Mouse (Mus musculus) heart, embryonic 12.5 days (tissue): ENCODE measurements around the gene Snx8. TPM values are rescaled to one million over a fixed set of nuclear protein-coding genes. Genes with fewer than 3 reads are reported as not detected.
A peak's percentile ranks its signal among the peaks of the same experiment; 100 is the strongest.

Source experiments
- ATAC-seq: fragments of 200-750 bp; cut with Nextera tagmentation; 2 replicates; pipeline ENCODE4 v1.8.0; 2017; ENCODE audit warnings: moderate TSS enrichment, moderate library complexity; ENCODE audit not compliant: insufficient number of reproducible peaks, low FRiP score
- H3K27ac ChIP-seq: fragments of 300-500 bp; sonication (generic); 2 replicates; pipeline ENCODE4 v1.5.1; 2016; ENCODE audit warnings: mild to moderate bottlenecking, moderate library complexity; ENCODE audit not compliant: poor library complexity, severe bottlenecking
- H3K27me3 ChIP-seq: fragments of 300-500 bp; sonication (generic); replicated peaks from 2 replicates; pipeline ENCODE4 v1.6.1; 2016; ENCODE audit warnings: mild to moderate bottlenecking, moderate library complexity
- H3K36me3 ChIP-seq: fragments of 300-500 bp; sonication (generic); 2 replicates; pipeline ENCODE4 v1.6.1; 2016; ENCODE audit warnings: mild to moderate bottlenecking, moderate library complexity
- H3K4me1 ChIP-seq: fragments of 300-500 bp; sonication (generic); replicated peaks from 2 replicates; pipeline ENCODE4 v1.6.1; 2016; ENCODE audit warnings: mild to moderate bottlenecking
- H3K4me2 ChIP-seq: fragments of 300-500 bp; sonication (generic); 2 replicates; pipeline ENCODE4 v1.6.1; 2016; ENCODE audit warnings: mild to moderate bottlenecking, moderate library complexity
- H3K4me3 ChIP-seq: fragments of 300-500 bp; sonication (generic); 2 replicates; pipeline ENCODE4 v1.5.1; 2016; ENCODE audit warnings: mild to moderate bottlenecking
- H3K9ac ChIP-seq: fragments of 300-500 bp; sonication (generic); 2 replicates; pipeline ENCODE4 v1.6.1; 2016; ENCODE audit warnings: mild to moderate bottlenecking, moderate library complexity
- H3K9me3 ChIP-seq: fragments of 300-500 bp; sonication (generic); replicated peaks from 2 replicates; pipeline ENCODE4 v1.6.1; 2016; ENCODE audit warnings: mild to moderate bottlenecking, moderate library complexity
- WGBS: fragments of 180-500 bp; shearing (Covaris S2); methylation state at CpG from one replicate; pipeline ENCODE4 v1.1.7; 2016; 5-methylcytosine and 5-hydroxymethylcytosine counted together
- polyA plus RNA-seq: library from polyadenylated mRNA; unstranded; fragments of >200 nt; fragmentation: Nextera tagmentation; extraction: Ambion mirVana; gene quantifications from 2 replicates; pipeline ENCODE4 v1.2.1, GENCODE M21; 2016

The Snx8 gene
- polyA plus RNA-seq, 1 experiment from 2014 or later: 15.2 TPM

DNA sequence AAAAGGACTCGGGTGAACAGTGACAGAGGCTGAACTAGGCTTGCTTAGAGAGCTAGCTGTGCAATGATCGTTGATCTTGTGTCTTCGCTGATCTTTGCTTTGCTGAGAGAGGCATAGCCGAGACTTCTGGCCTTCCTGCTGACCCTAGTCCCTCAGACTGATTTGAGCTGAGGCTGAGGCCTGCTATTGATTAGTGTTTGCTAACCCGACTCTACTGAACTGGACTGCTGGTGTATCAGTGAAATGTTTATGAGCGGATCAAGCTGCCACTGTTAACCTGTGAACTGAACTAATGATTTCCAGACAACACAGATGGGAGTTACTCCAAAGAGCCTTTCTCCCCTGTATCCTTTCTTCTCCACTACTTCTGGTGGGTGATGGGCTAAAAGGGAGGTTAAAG, 16.1 kb upstream of the Snx8 start:
- ATAC-seq: no peak
- no peak overlapping the region for H3K27ac ChIP-seq
- 82% methylated on average over 6 of the region's 6 CpGs for WGBS

GRCm38 (mm10) chr5:140402640-140403270, 13.7 kb upstream of the Snx8 start:
- Histone ChIP-seq H3K36me3 (no peaks in the 10 kb centered on the region), H3K4me1 (no peaks in the 10 kb centered on the region), H3K27ac (no peak overlapping the region), H3K4me2 (no peak overlapping the region), H3K27me3 (0 out of 2 replicates have a peak, but pooled peaks cover 4% of the 10 kb centered on the region), H3K9me3 (no peaks in the 10 kb centered on the region), H3K4me3 (no peak overlapping the region), H3K9ac (no peak overlapping the region)
- no peak for ATAC-seq
- 73% methylated on average over 4 of the region's 4 CpGs for WGBS

More for the DNA sequence above, 16.1 kb upstream of the Snx8 start:
- Histone ChIP-seq H3K4me1 (no peaks in the 10 kb centered on the region), H3K36me3 (no peaks in the 10 kb centered on the region), H3K4me2 (no peak overlapping the region), H3K4me3 (no peak overlapping the region), H3K9me3 (no peaks in the 10 kb centered on the region), H3K27me3 (no peaks in the 10 kb centered on the region), H3K9ac (no peak overlapping the region)

DNA sequence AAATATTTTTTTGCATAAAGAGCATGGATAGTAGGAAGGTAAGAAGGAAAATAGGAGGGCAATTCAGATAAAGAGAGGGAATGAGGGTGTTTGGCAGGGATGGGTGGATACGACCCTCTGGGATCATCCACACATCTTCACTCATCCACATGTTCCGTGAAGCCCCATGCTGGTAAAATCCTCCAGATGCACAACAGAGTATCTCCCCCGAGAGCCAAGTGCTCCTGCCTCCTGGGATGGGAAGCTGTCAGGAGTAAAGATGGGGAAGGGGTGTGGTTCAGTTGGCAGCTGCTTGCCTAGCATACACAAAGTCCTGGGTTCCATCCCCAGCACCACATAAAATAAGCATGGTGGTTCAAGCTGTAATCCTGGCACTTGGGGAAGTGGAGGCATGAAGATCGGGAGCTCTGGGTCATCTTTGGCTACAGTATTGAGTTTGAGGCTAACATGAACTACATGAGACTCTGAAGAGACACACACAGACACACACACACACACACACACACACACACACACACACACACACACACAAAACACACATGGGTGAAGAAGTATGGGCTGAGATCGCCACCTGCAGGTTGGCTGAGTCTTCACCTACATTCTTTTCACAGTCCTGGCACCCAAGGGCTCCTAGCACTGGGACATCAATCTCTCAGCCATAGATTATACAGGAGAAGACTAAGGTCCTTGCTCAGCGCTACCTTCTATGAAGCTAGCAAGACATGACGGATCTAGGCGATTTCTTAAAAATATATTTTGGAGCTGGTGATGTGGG, 7.3 kb upstream of the Snx8 start:
- Histone ChIP-seq H3K4me2 (no peak overlapping the region), H3K9ac (no peak overlapping the region), H3K9me3 (no peaks in the 10 kb centered on the region), H3K27me3 (0 out of 2 replicates have a peak, but pooled peaks cover 4% of the 10 kb centered on the region), H3K27ac (no peak overlapping the region), H3K36me3 (no peaks in the 10 kb centered on the region), H3K4me3 (no peak overlapping the region), H3K4me1 (no peaks in the 10 kb centered on the region)
- 61% methylated on average over 8 of the region's 8 CpGs for WGBS
- no peak for ATAC-seq

DNA sequence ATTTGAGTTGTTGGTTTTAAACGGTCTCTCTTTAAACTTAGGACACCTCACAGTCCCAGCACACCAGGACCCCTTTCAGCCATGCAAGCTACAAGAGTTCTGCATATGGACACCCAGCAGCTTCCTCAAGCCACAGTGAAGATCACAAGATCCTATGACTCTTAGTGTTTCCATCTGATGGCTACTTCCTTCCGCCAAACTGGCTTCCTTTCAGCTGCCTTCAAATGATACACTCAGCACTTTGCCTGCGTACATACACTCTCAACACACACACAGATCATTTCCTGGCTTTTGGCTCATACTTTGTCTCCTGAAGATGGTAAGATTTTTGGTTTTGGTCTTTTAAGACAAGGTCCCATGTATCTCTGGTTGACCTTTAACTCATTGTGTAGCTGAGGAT, 3.6 kb upstream of the Snx8 start:
- H3K9ac ChIP-seq: no peak overlapping the region
- H3K27ac ChIP-seq: no peak overlapping the region
- 0 out of 2 replicates have a peak, but pooled peaks cover 4% of the 10 kb centered on the region for H3K27me3 ChIP-seq
- H3K4me2 ChIP-seq: no peak overlapping the region
- no peak overlapping the region for H3K4me3 ChIP-seq
- peaks cover 10% of the 10 kb centered on the region for H3K4me1 ChIP-seq
- H3K9me3 ChIP-seq: no peaks in the 10 kb centered on the region
- no peaks in the 10 kb centered on the region for H3K36me3 ChIP-seq
- WGBS: 79% methylated on average over 3 of the region's 3 CpGs
- no peak for ATAC-seq

- H3K9me3 ChIP-seq: no peaks in the 10 kb centered on the region
- 77% methylated on average over 5 of the region's 5 CpGs for WGBS
- H3K4me2 ChIP-seq: no peak overlapping the region
- ATAC-seq: no peak
- no peak overlapping the region for H3K27ac ChIP-seq
- H3K9ac ChIP-seq: no peak overlapping the region
- H3K4me3 ChIP-seq: no peak overlapping the region
- 0 out of 2 replicates have a peak, but pooled peaks cover 4% of the 10 kb centered on the region for H3K27me3 ChIP-seq
- no peaks in the 10 kb centered on the region for H3K36me3 ChIP-seq
- peaks cover 14% of the 10 kb centered on the region for H3K4me1 ChIP-seq
Observed at GRCm38 (mm10) chr5:140391981-140392380, 2.9 kb upstream of the Snx8 start.

- ATAC-seq: no peak
- no peak overlapping the region for H3K4me3 ChIP-seq
- no peak overlapping the region for H3K27ac ChIP-seq
- H3K4me2 ChIP-seq: no peak overlapping the region
- H3K4me1 ChIP-seq: peaks cover 14% of the 10 kb centered on the region
- no peaks in the 10 kb centered on the region for H3K9me3 ChIP-seq
- H3K27me3 ChIP-seq: 0 out of 2 replicates have a peak, but pooled peaks cover 4% of the 10 kb centered on the region
- 55% methylated on average over 1 of the region's 1 CpGs for WGBS
- H3K36me3 ChIP-seq: no peaks in the 10 kb centered on the region
- H3K9ac ChIP-seq: no peak overlapping the region
Observed at GRCm38 (mm10) chr5:140391435-140391834, 2.4 kb upstream of the Snx8 start.

DNA sequence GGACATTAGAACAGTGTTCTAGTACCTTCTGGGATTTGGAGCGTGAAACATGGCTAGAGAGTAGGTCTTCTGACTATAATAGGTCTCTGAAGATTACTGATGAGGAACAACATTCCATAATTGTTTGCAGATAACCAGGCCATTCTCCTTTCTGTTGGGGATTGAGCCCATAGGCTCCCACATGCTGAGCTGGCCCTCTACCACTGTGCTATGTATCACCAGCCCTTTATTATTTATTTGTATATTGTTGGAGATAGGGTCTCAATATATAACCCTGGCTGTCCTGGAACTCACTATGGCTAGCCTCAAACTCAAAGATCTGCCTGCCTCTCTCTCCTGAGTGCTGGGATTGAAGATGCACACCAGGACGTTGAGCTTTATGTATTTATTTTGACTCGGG, 585 bp upstream of the Snx8 start:
- Histone ChIP-seq H3K4me2 (peak overlapping the region; percentile 93), H3K27me3 (0 out of 2 replicates have a peak, but pooled peaks cover 4% of the 10 kb centered on the region), H3K4me3 (peak overlapping the region; percentile 80), H3K27ac (no peak overlapping the region), H3K4me1 (peaks cover 14% of the 10 kb centered on the region), H3K36me3 (no peaks in the 10 kb centered on the region), H3K9me3 (no peaks in the 10 kb centered on the region), H3K9ac (0 out of 2 replicates have a peak overlapping the region, but pooled peaks have one; percentile 12)
- WGBS: 61% methylated on average over 3 of the region's 3 CpGs
- no peak for ATAC-seq

GRCm38 (mm10) chr5:140387816-140388510, 1.1 kb downstream of the Snx8 start:
- Histone ChIP-seq H3K9me3 (no peaks in the 10 kb centered on the region), H3K4me2 (peak overlapping the region; percentile 93), H3K4me3 (peak overlapping the region; percentile 80), H3K27ac (no peak overlapping the region), H3K4me1 (peaks cover 27% of the 10 kb centered on the region), H3K36me3 (no peaks in the 10 kb centered on the region), H3K27me3 (0 out of 2 replicates have a peak, but pooled peaks cover 4% of the 10 kb centered on the region), H3K9ac (peak overlapping the region; percentile 87)
- 76% methylated on average over 12 of the region's 12 CpGs for WGBS
- no peak for ATAC-seq

DNA sequence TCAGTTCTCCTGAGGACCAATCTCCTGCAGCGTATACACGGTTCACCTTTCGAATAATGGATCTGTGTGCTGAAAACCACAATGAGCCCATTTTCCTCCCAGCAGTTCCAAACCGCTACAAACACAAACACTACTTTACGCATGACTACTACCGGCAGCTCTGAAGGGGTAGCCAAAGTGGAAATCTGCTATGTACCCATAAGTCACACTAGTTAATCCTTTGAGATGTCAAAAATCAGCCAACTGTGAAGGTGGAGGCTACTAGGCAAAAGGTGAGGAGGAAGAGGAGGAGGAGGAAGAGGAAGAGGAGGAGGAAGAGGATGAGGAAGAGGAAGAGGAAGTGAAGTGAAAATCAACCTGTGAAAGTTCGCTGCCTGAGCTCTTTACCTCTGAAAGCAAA, 1.8 kb downstream of the Snx8 start:
- H3K4me2 ChIP-seq: no peak overlapping the region
- H3K27me3 ChIP-seq: 0 out of 2 replicates have a peak, but pooled peaks cover 4% of the 10 kb centered on the region
- no peak overlapping the region for H3K27ac ChIP-seq
- ATAC-seq: no peak
- H3K4me3 ChIP-seq: no peak overlapping the region
- no peaks in the 10 kb centered on the region for H3K36me3 ChIP-seq
- peaks cover 34% of the 10 kb centered on the region for H3K4me1 ChIP-seq
- H3K9me3 ChIP-seq: no peaks in the 10 kb centered on the region
- 91% methylated on average over 7 of the region's 7 CpGs for WGBS
- no peak overlapping the region for H3K9ac ChIP-seq

DNA sequence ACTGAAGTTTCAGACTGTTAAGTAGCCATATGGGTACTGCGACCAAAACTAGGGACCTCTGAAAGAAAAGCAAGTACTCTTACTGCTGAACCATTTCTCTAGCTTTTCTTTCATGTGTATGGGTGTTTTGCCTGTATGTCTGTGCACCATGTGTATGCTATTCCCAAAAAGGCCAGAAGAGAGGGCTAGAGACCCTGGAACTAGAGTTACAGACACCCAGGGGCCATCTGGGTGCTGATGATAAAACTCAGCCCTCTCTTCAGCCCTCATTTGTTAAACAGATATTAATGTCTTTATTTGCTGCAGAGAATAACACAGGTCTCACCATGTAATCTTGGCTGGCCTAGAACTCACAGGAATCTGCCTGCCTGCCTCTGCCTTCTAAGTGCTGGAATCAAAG, 4.6 kb downstream of the Snx8 start:
- WGBS: 83% methylated on average over 1 of the region's 1 CpGs
- peaks cover 41% of the 10 kb centered on the region for H3K4me1 ChIP-seq
- H3K9ac ChIP-seq: no peak overlapping the region
- no peaks in the 10 kb centered on the region for H3K36me3 ChIP-seq
- ATAC-seq: no peak
- H3K27me3 ChIP-seq: no peaks in the 10 kb centered on the region
- H3K4me3 ChIP-seq: no peak overlapping the region
- no peak overlapping the region for H3K4me2 ChIP-seq
- no peaks in the 10 kb centered on the region for H3K9me3 ChIP-seq
- H3K27ac ChIP-seq: peak overlapping the region; percentile 76; the same call in 1 of the 2 replicates

DNA sequence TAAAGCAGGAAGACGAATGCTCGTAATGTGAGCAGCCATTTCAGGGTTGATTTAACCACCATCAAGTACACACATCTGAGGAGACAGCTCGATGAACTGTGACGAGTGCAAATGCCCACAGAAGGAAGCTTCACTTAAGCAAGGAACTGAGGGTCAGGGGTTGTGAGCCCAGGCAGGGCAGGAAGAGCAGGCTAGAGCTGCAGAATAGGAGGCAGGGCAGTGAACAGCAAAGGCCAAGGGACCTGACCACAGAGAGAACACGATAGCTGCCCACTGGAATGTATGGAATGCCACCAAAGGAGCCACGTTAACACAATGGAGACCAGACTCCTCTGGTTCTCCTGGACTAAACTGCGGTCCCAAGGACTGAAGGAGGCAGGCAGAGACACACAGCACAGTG, 5.5 kb downstream of the Snx8 start:
- Histone ChIP-seq H3K27me3 (no peaks in the 10 kb centered on the region), H3K4me1 (peaks cover 45% of the 10 kb centered on the region), H3K36me3 (no peaks in the 10 kb centered on the region), H3K27ac (peak overlapping the region; percentile 76), H3K4me3 (no peak overlapping the region), H3K9me3 (no peaks in the 10 kb centered on the region), H3K4me2 (peak overlapping the region; percentile 42), H3K9ac (no peak overlapping the region)
- ATAC-seq: peak; percentile 49; the same call in 1 of the 2 replicates
- WGBS: 21% methylated on average over 7 of the region's 7 CpGs
